Mouse (Mus musculus) spleen, adult 2 months (tissue): ENCODE data around the gene Galntl5.
"Not testable (repeated sequence)": the region's sequence is repeated elsewhere in the genome, so short reads cannot be mapped to it uniquely, and the experiment has no call there.

ENCODE experiments used
- CTCF ChIP-seq: fragments of 200-500 bp; IDR thresholded peaks from 2 replicates; pipeline ENCODE4 v1.5.1; 2011; ENCODE audit warnings: mild to moderate bottlenecking, inconsistent platforms; ENCODE audit not compliant: insufficient read depth, insufficient read length, insufficient replicate concordance; ENCODE audit errors: extremely low read depth
- POLR2A ChIP-seq: fragments of 200-500 bp; IDR thresholded peaks from 2 replicates; pipeline ENCODE4 v1.6.1; 2011; ENCODE audit warnings: low read depth, low read length, inconsistent platforms

DNA sequence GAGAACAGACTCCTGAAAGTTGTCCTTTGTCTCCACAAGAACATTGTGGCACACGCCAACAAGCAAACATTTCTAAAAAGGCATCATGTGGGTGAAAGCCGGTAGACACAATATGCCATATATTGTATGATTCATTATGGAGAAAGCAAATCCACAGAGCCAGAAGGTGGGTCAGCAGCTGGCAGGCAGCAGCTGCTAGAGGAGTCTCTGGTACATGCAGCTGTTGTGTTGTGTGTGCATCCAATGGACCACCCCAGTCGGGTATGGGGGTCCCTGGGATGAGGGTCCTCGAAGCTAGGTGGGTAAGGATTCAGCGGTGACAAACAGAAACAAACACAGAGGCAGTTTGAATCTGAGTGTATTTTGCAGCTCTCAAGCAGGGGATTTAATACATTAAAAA, 3.3 kb upstream of the Galntl5 start:
- TF ChIP-seq POLR2A, CTCF: not testable (repeated sequence)
